Mouse (Mus musculus): ENCODE measurements around the gene Ppp2r5c.

The Ppp2r5c gene

GRCm38 (mm10) chr12:110446290-110447170 lies at the start of gene Ppp2r5c:
Gene Ppp2r5c (plus strand): TSS chr12:110447120.
- peak; percentile 92 to 95 for DNase-seq (ENCODE audit: low spot score in 2 of 2)

DNA sequence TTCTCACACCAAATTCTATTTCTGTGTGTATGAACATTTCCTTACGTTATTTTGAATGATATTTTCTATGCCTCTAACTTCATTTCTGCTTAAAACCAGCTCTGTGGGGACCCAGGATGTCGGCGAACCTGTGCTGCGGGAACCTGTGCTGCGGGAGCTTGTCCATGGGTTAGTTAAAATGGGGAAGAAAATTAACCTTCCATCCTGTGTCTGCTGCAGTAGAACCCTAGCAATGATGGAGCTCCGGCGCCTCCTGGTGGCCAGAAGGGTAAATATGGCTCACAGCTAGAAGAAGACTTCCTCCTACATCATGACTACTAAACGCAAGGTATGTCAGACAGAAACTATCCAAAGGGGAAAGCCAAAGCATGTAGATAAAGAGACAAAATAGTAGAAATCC lies 48.6 kb upstream of the Ppp2r5c start:
- DNase-seq (ENCODE audit: low spot score in 2 of 2) = peak; percentile 29 to 35

- DNase-seq (ENCODE audit: low spot score in 2 of 2) = no peak
Measured at GRCm38 (mm10) chr12:110399161-110399560, 47.8 kb upstream of the Ppp2r5c start.

DNA sequence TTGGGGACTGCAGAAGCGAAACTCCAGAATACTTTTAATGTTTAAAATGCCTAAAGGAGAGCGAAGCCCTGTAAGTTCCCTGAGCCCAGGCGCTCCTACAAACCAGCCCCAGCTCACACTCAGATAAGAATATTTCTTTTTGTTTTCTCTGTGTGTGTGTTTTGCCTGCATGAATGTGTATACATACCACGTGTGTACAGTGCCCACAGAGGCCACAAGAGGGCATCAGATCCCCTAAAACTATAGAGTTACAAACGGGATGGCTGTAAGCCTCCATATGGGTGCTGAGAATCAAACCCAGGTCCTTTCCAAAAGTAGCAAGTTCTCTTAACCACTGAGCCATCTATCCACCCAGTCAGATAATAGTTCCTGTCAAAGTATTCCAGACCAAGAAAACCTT lies 46.0 kb upstream of the Ppp2r5c start:
- no peak for DNase-seq (ENCODE audit: low spot score in 2 of 2)

DNA sequence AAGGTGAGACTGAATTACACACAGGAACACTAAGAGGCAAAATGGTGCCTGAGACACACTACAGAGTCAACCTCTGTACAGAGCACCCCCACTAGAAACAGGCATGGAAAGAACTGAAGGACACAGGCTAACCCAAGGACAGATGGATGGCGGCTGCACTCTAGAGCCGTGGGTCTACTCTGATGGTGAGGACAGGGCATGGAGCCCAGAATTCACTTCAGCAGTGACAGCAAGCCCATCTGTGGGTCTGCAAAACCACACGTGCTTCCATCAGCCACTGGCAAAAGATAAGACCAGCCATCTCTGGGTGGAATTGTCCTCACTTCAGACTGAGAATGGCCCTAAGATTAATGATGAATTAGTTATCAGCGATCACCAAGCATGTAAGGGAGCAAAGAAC lies 45.0 kb upstream of the Ppp2r5c start:
- DNase-seq (ENCODE audit: low spot score in 2 of 2) = no peak

GRCm38 (mm10) chr12:110416244-110416643 lies 30.7 kb upstream of the Ppp2r5c start:
- no peak for DNase-seq (ENCODE audit: low spot score in 2 of 2)

DNA sequence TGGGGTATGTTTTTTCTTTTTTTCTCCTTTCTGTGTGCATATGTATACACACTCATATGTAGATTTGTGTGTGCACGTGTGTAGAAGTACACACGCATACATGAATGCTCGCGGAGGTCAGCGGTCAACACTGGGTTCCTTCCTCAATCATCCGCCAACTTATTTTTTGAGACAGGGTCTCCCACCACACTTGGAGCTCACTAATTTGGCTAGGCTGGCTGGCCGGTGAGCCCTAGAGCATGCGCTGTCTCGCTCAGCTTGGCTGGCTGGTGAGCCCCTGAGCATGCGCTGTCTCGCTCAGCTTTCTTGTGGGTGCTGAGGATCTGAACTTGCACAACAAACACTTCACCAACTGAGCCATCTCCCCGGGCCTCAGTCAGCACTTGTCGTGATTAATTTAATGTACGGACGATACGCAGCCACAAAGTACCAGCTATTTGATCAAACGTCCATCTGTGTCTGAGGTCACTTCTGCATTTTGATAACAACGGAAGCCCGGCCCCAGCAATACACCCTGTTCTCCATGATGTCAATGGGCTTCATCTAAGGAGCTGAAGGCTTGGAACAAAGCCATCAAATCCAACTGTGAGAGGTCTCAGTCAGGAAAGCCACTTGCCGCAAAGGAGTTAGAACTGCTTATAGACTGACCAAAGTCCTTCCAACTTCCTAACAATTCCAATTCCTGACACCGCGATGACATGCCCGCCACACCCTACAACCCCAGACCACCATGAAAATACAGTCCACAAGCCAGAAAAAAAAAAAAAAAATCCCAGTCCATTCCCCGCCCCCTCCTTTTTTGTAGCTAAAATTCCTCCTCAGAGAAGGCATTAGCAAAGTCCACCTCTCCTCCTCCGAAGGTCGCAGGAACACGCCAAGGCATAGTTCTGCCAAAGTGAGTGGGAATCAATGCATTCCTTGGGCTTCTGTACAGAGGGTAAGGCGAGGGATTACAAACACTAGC lies 29.6 kb upstream of the Ppp2r5c start:
- no peak for DNase-seq (ENCODE audit: low spot score in 2 of 2)

DNA sequence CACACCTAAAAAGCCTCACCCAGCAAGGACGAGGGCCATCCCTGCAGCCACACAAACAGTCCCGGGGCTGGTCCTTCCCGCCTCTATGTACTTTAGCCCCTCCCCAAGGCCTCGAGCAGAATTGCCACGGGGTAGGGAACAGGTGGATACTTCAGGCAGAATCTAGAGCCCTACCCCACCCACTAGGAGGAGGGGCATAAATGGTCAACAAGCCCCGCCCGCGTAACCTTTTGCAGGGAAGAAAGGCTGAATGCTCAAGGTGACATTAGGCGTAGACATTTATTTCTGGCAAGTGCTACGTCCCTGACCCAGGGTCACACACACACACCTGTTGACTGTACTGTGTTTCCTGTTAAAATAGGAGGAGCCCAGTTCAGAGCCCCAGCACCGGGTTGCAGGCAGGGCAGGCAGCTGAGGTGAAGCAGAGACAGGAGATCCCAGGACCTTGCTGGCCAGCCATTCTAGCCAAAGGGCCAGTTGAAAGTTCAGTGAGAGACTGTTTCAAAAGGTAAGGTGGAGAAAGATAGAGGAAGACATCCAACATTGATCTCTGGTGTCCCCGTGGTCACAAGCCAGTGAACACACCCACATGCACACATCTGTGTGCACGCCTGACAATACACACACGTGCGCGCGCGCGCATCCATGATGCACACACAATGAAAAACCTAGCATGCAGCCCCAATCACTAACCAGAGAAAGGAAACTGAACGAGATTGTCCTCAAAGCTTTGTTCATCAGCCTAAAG lies 28.8 kb upstream of the Ppp2r5c start:
- no peak for DNase-seq (ENCODE audit: low spot score in 2 of 2)

DNA sequence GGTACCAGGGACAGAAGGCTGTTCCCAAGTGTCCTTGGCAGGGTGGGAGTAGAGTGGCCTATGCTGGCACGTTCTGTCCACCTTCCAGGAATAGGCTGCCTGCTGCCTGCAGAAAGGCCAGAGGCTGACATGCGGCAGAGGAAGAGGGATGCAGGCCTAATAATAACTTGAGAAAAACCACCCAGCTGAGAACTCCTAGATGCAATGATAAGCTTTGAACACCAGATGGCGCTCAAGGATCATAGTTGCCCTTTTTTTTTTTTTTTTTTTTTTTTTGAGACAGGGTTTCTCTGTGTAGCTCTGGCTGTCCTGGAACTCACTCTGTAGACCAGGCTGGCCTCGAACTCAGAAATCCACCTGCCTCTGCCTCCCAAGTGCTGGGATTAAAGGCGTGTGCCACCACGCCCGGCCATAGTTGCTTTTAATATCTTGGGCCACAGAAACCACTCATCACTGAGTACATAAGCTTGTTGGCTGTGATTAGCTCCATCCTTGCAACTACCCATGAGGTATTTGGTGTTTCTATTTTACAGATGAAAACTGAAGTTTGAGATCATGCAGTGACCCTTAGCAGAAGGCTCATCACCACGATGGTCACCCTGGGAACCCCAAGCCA lies 28.1 kb upstream of the Ppp2r5c start:
- DNase-seq (ENCODE audit: low spot score in 2 of 2) = peak; percentile 20 to 46

GRCm38 (mm10) chr12:110419879-110420278 lies 27.0 kb upstream of the Ppp2r5c start:
- DNase-seq (ENCODE audit: low spot score in 2 of 2) = no peak

DNA sequence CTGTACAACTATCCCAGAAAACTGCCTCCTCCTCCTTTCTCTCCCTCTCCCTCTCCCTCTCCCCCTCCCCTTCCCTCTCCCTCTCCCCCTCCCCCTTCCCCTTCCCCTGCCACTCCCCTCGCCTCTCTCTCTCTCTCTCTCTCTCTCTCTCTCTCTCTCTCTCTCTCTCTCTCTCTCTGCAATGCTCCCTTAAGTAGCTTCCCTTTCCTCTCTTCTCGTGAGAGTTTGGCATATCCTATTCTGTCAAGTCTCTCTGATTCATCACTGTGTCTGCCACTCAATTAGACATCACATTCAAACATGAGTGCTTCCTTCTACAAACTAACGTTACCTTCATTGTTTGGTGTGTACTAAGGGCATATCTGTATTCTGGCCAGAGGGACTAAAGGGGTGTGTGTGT lies 25.6 kb upstream of the Ppp2r5c start:
- no peak for DNase-seq (ENCODE audit: low spot score in 2 of 2)

DNA sequence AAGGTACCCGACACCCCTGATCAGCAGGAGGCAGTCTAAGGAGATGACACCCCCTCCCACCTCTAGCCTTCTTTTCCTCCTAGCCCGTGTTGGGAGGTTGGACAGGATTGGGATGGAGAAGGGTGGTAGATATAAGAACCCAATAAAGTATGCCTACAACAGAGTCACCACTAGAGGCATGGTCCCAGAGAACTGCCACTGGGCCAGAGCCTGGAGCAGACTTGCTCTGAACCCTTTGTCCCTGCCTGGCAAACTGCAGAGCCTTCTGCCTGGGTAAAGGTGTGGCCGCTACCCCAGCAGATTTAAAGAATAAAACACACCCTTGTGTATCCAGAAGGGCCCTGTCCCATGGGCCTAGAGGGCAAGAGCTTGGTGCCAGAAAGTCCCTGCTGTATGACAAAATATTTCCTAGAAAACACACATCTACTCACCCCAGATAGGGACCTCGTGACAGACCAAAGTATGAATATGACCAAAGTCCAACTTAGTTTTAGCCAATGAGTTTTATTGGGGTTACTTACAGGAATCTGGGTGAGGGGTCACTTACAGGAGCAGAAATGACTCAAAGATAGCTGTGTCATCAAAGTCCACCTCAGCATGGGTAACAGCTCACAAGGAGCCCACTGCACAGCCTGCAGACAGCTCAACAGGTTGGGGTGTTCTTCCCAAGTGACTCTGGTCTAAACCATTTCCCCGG lies 22.8 kb upstream of the Ppp2r5c start:
- no peak for DNase-seq (ENCODE audit: low spot score in 2 of 2)

GRCm38 (mm10) chr12:110426417-110427010 lies 20.4 kb upstream of the Ppp2r5c start:
- no peak for DNase-seq (ENCODE audit: low spot score in 2 of 2)

DNA sequence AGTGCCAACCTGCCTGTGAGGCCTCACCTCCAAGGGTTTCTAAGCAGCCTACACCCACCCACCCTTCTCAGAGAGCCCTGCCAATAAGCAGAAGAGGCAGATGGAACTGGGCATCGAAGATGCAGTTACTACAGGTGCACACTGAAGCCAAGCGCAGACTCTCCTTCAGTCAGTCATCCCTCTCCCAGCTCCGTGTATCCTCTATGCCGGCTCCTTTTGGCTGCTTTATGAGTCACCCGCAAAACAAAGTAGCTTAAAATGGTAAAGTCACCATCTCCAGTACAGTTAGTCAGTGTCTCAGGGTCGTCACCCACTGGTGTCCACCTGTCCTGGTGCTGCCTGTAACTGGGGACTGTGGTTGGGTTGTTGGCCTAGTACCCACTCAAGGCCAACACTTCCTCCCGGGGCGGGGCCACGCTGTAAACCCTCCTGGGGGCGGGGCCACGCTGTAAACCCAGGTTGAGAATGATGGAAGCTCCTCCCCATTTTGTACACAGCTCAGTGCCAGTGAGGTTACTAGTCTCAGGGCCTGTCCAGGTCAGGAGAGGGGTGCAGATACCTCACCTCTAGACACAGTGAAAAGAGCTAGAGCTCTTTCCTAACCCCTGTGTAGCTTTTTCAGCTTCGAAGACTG lies 17.5 kb upstream of the Ppp2r5c start:
- DNase-seq (ENCODE audit: low spot score in 2 of 2) = no peak

GRCm38 (mm10) chr12:110429990-110430389 lies 16.9 kb upstream of the Ppp2r5c start:
- no peak for DNase-seq (ENCODE audit: low spot score in 2 of 2)

- DNase-seq (ENCODE audit: low spot score in 2 of 2) = no peak
Measured at GRCm38 (mm10) chr12:110431805-110432204, 15.1 kb upstream of the Ppp2r5c start.

GRCm38 (mm10) chr12:110436638-110437366 lies 10.1 kb upstream of the Ppp2r5c start:
- no peak for DNase-seq (ENCODE audit: low spot score in 2 of 2)

DNA sequence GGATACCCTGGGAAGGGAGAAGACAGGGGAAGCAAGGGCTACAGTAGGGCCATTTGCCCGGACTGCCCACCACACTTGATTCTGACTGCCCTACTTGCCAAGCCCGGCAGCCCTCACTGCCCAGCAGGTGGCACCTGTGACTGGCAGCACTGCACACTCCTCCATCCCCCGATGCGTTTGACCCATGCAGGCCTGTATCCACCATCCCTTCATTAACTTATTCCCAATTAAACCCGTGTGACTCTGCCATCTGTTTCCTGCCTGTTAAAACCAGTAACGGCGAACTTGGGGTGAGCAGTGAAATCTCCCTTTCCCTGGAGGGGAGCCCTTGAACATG lies 9.6 kb upstream of the Ppp2r5c start:
- no peak for DNase-seq (ENCODE audit: low spot score in 2 of 2)

DNA sequence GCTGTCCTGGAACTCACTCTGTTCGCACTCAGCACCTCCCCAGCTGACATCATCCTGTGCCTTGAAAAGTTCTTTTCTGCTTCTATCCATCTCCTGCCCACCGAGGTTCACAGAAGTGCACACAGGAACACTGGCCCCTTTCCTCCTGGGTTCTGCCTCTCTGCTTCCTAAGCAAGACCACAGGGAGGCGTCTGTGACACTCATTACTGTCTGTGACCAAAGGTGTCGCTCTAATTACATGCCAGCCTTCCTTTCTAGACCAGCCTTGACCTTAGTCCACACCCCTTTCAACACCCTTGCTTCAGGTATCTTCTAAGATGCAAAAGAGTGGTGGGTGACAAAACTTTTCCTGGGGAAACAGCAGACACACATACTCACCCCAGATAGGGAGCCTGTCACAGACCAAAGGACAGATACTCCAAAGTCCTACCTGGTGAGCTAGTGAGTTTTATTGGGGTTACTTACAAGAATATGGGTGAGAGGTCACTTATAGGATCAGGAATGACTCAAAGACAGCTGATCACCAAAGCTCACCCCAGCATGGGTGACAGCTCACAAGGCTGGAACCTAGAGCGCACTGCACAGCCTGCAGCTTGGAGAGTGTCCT lies 8.4 kb upstream of the Ppp2r5c start:
- DNase-seq (ENCODE audit: low spot score in 2 of 2) = no peak

Data from spleen, postnatal 36 days (tissue).